Mouse (Mus musculus): Measurements from ENCODE around the gene Bpifb3. TPM values are rescaled to one million over a fixed set of nuclear protein-coding genes. Genes with fewer than 3 reads are reported as not detected.

Gene Bpifb3
- total RNA-seq, 2 experiments from 2014 or later = not detected

GRCm38 (mm10) chr2:153974582-153974981 lies 56.6 kb downstream of the Bpifb3 start, which contains the start of gene Bpifa6:
Gene Bpifa6 (plus strand): TSS chr2:153974945.
- no peak for ATAC-seq (replicated peaks; ENCODE audit: low FRiP score, poor library complexity, severe bottlenecking)

Other genes starting within 250 kb of the Bpifb3 start
- not detected in 2 replicates for gene Dnmt3c, start 221.6 kb upstream of the Bpifb3 start, total RNA-seq (2015; ENCODE audit: low replicate concordance)
- gene Dnmt3c, start 221.6 kb upstream of the Bpifb3 start, total RNA-seq (2017; ENCODE audit: low replicate concordance) = not detected in 2 replicates
- 40.5 and 93.4 TPM in 2 replicates for gene Mapre1, start 177.0 kb upstream of the Bpifb3 start, total RNA-seq (2015; ENCODE audit: low replicate concordance)
- 24.1 and 38.3 TPM in 2 replicates for gene Mapre1, start 177.0 kb upstream of the Bpifb3 start, total RNA-seq (2017; ENCODE audit: low replicate concordance)
- not detected in 2 replicates for gene Efcab8, start 138.3 kb upstream of the Bpifb3 start, total RNA-seq (2015; ENCODE audit: low replicate concordance)
- 0.51 TPM in 1 of 2 replicates, not detected in the other for gene Efcab8, start 138.3 kb upstream of the Bpifb3 start, total RNA-seq (2017; ENCODE audit: low replicate concordance)
- gene Sun5, start 47.1 kb upstream of the Bpifb3 start, total RNA-seq (2015; ENCODE audit: low replicate concordance) = not detected in 2 replicates
- gene Sun5, start 47.1 kb upstream of the Bpifb3 start, total RNA-seq (2017; ENCODE audit: low replicate concordance) = not detected in 2 replicates
- not detected in 2 replicates for gene Bpifb2, start 43.2 kb upstream of the Bpifb3 start, total RNA-seq (2015; ENCODE audit: low replicate concordance)
- not detected in 2 replicates for gene Bpifb2, start 43.2 kb upstream of the Bpifb3 start, total RNA-seq (2017; ENCODE audit: low replicate concordance)
- not detected in 2 replicates for gene Bpifb6, start 17.8 kb upstream of the Bpifb3 start, total RNA-seq (2015; ENCODE audit: low replicate concordance)
- gene Bpifb6, start 17.8 kb upstream of the Bpifb3 start, total RNA-seq (2017; ENCODE audit: low replicate concordance) = not detected in 2 replicates
- not detected in 2 replicates for gene Bpifb4, start 20.0 kb downstream of the Bpifb3 start, total RNA-seq (2015; ENCODE audit: low replicate concordance)
- not detected in 2 replicates for gene Bpifb4, start 20.0 kb downstream of the Bpifb3 start, total RNA-seq (2017; ENCODE audit: low replicate concordance)
- gene Bpifa6, start 56.7 kb downstream of the Bpifb3 start, total RNA-seq (2015; ENCODE audit: low replicate concordance) = not detected in 2 replicates
- gene Bpifa6, start 56.7 kb downstream of the Bpifb3 start, total RNA-seq (2017; ENCODE audit: low replicate concordance) = not detected in 2 replicates
- not detected in 2 replicates for gene Bpifa2, start 90.0 kb downstream of the Bpifb3 start, total RNA-seq (2015; ENCODE audit: low replicate concordance)
- gene Bpifa2, start 90.0 kb downstream of the Bpifb3 start, total RNA-seq (2017; ENCODE audit: low replicate concordance) = not detected in 2 replicates
- gene Bpifa3, start 212.1 kb downstream of the Bpifb3 start, total RNA-seq (2015; ENCODE audit: low replicate concordance) = not detected in 2 replicates
- not detected in 2 replicates for gene Bpifa3, start 212.1 kb downstream of the Bpifb3 start, total RNA-seq (2017; ENCODE audit: low replicate concordance)
- not detected in 2 replicates for gene Bpifa1, start 224.7 kb downstream of the Bpifb3 start, total RNA-seq (2015; ENCODE audit: low replicate concordance)
- not detected in 2 replicates for gene Bpifa1, start 224.7 kb downstream of the Bpifb3 start, total RNA-seq (2017; ENCODE audit: low replicate concordance)
- not detected in 2 replicates for gene Bpifa5, start 244.4 kb downstream of the Bpifb3 start, total RNA-seq (2015; ENCODE audit: low replicate concordance)
- not detected in 2 replicates for gene Bpifa5, start 244.4 kb downstream of the Bpifb3 start, total RNA-seq (2017; ENCODE audit: low replicate concordance)

Data from erythroblast, adult 5-6 weeks (primary cell).